Comparison of ENCODE assay signal across 15 mouse cellular contexts in the genomic region with DNA sequence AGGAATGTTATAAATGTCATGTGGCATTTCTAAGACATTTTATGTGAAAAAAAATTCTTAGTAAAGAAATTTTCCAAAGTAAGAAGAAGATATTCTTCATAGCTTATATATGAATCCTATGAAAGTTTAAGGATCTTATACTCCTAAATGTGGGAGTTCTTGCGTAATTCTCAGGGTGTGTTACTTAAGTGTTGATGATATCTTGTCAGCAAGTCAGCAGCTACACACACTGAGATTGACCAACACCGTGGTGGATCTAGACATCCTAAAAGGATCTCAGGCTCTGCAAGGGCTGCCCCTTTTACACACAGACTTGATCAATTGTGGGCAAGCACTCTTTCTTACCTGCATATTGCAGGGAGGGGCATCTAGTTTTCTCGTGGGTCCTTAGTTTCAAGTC.
"Had no signal": no experiment of that assay in that cellular context is flagged by ENCODE, and none has a peak within 500 bp of the region (broad histone marks: within the 10 kb centered on the region; RNA-seq: fewer than 3 reads in every experiment).

No protein-coding gene starts in this region.

- H3K4me2 ChIP-seq: liver, embryonic 13.5 days; liver, embryonic 15.5 days; midbrain, embryonic 11.5 days; midbrain, embryonic 13.5 days; midbrain, embryonic 15.5 days; neural tube, embryonic 12.5 days; stomach, embryonic 15.5 days had no signal

- H3K4me3 ChIP-seq: liver, embryonic 13.5 days; liver, embryonic 15.5 days; megakaryocyte, embryonic 14.5 days; midbrain, embryonic 13.5 days; midbrain, embryonic 15.5 days; neural tube, embryonic 12.5 days; stomach, embryonic 15.5 days had no signal

- H3K9ac ChIP-seq: liver, embryonic 13.5 days; liver, embryonic 15.5 days; liver, postnatal 0 days; midbrain, embryonic 13.5 days; midbrain, embryonic 15.5 days; neural tube, embryonic 12.5 days; stomach, embryonic 15.5 days had no signal

- H3K4me1 ChIP-seq: liver, embryonic 13.5 days; liver, embryonic 15.5 days; megakaryocyte, embryonic 14.5 days; stomach, embryonic 15.5 days had no signal

- H3K27ac ChIP-seq: liver, embryonic 13.5 days; liver, embryonic 15.5 days; macrophage; midbrain, embryonic 13.5 days; midbrain, embryonic 15.5 days; neural tube, embryonic 12.5 days; stomach, embryonic 15.5 days; stomach, postnatal 0 days had no signal

- ATAC-seq: liver, postnatal 0 days; midbrain, embryonic 13.5 days; midbrain, embryonic 15.5 days had no signal

- H3K27me3 ChIP-seq: liver, embryonic 13.5 days; liver, embryonic 15.5 days; megakaryocyte, embryonic 14.5 days; midbrain, embryonic 13.5 days; midbrain, embryonic 15.5 days; neural tube, embryonic 12.5 days; stomach, embryonic 15.5 days had no signal

- H3K36me3 ChIP-seq: liver, embryonic 13.5 days; liver, embryonic 15.5 days; midbrain, embryonic 13.5 days; midbrain, embryonic 15.5 days; neural tube, embryonic 12.5 days; stomach, embryonic 15.5 days had no signal

- DNase-seq: liver, embryonic 13.5 days; liver, postnatal 0 days; lung, postnatal 10 days; right cerebral cortex, postnatal 14 days; thymus, postnatal 14 days; thymus, postnatal 36 days had no signal

- H3K9me3 ChIP-seq: liver, embryonic 13.5 days; liver, embryonic 15.5 days; midbrain, embryonic 13.5 days; midbrain, embryonic 15.5 days; neural tube, embryonic 12.5 days; stomach, embryonic 15.5 days had no signal
